Mouse (Mus musculus) T-cell, adult 2 months (primary cell): ENCODE measurements around the gene Tmem164.
A peak's percentile ranks its signal among the peaks of the same experiment; 100 is the strongest.
"Not testable (repeated sequence)": the region's sequence is repeated elsewhere in the genome, so short reads cannot be mapped to it uniquely, and the experiment has no call there.

Experiments used
- DNase-seq: peaks from one replicate; pipeline ENCODE4 v3.0.0; 2022; ENCODE audit warnings: low spot score

The Tmem164 gene

GRCm38 (mm10) chrX:142681056-142681615, at the start of gene Tmem164:
Tmem164 (plus strand) TSS chrX:142681406.
- peak; percentile 70 for DNase-seq

GRCm38 (mm10) chrX:142632990-142633389, 48.2 kb upstream of the Tmem164 start:
- not testable (repeated sequence) for DNase-seq

DNA sequence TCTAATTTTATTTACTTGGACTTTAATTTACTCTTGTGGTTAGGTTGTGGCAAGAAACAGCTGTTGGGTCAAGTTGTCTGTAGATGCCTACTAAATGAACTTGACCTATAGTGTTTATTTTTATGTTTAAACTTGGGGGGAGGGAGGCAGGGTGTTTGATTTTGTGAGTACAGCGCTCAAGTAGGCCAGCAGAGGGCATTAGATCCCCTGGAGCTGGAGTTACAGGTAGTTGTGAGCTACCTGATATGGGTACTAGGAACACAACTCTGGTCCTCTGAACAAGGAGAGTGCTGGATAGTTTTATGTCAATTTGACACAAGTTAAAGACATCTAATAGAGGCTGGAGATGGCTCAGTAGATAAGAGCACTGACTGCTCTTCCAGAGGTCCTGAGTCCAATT, 34.0 kb upstream of the Tmem164 start:
- no peak for DNase-seq

DNA sequence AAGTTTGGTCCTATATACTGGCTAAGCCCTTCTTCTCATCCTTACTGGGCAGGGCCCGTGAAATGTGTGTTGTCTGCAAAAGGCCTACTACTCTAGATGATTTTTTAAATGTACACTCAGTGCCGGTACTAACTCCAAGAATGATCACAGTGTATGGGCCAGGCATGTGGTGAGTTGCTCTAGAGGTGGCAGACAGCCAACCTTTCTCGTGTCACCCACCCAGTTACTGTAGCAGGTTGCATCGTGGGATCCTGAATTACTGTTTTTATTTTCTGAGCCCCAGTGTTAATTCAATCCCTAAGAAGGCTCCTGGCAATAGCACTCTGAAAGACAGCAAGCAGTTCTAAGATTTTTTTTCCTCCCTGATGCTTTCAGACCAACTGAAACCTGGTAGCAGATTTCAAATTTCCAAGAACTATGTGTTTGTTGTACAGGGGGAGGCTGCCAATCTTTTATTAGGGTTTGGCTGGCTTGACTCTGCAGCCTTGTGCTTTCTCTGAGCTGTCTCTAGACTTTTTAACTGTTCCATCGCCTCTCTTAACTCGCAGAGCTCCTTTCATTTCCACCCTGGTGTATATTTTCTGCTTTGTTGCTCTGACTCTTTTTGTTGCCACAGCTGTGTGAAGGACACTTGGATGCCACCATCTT, 31.0 kb upstream of the Tmem164 start:
- no peak for DNase-seq

DNA sequence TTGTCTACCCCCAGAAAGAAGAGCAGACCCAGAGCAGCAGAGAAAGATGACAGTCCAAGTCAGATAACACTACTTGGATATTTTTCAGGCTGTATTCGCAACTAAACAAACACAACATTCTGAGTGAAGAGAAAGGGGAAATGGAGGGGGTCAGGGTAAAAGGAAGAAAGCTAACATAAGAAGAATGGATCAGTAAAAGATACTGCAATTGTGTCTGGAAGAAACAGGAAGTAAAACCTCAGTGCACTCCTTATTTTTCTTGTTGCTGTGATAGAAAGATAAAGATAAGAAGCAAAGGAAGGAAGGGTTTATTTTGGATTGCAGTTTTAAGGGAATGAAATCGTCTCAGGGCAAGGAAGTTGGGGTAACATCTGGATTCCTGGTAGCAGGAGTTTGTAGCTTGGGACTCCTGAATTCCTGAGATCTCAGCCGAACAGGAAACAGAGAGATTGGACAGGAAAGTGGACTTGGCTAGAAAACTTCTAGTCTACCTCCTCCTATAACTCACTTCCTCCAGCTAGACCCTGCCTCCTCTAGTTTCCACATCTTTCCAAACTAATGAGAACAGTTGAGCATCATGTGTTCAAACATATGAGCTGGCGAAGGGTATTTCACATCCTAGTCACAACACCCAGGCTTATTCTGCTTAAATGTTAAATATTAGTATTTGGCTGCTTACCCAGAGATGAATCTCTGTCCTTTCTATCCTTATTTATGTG, 16.3 kb upstream of the Tmem164 start:
- no peak for DNase-seq

- no peak for DNase-seq
Observed at GRCm38 (mm10) chrX:142665423-142665805, 15.8 kb upstream of the Tmem164 start.

DNA sequence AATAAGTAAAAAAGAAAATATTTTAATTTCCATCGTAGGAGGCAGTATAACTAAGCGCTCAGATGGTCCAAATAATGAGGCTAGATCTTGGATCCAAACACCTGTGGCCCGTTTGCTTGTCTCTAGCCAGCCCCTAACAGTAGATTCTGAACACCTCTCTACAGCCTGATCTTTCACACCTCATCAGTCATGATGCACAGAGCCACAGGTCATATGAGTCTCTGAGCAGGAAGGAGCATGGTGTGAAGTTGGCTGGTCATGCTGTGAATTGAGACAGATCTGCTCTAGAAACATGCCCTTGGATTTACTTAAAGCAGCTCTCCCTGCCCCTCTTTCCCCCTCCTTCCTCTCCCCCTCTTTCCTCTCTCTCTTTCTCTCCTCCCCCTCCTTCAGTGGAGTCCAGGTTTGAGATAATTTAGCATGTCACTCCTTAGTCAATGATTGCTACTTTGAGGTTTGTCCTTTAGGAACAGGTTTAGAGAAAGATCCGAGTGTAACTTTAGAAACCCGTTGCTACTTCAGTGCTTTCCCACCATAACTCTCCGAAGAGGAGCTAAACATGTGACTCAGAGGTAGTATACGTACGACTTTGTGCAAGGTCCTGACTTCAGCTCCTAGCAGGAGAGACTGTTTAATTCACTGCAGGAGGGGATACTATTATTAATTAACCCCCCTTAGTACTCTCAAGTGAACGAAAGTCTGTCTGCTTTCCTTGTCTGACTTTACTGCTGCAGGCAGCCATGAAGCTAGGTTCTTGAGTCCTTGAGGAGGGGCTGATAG, 11.7 kb upstream of the Tmem164 start:
- DNase-seq, result no peak

DNA sequence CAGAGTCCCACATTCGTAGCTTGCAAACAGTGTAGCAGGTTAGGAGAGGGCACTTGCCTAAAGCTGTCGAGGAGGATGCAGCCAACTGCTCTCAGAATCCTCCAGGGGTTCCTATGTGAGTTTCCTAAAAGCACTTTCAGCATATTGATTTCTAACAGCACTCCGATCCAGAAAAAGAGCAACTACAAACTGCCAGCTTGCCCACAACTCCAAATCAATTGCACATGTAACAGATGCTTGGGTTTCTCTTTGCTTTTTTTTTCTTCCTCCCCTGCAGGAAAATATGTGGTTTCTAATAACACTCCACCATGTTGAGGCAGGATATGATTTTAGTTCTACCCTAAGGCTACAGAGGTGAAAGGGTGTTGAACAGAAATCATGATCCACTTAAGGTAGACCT, 11.1 kb upstream of the Tmem164 start:
- no peak for DNase-seq

DNA sequence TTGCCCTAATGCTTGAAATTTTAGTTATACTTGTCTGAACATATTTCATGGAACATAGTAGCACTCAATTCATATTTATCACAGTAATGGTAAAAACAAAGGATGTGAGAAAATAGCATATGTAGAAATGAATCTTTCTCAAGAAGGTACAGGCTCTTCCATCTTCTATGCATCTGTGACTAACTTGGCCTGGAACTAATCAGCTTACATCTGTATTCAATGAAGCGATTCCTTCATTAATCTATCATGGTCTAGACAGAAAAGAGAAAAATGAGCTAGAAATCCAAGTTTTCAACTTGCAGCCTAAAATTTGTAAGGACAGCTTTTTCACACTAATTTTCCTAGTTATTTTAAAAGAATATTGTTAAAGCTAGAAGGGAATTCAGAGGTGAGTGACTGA, 10.1 kb upstream of the Tmem164 start:
- no peak for DNase-seq

DNA sequence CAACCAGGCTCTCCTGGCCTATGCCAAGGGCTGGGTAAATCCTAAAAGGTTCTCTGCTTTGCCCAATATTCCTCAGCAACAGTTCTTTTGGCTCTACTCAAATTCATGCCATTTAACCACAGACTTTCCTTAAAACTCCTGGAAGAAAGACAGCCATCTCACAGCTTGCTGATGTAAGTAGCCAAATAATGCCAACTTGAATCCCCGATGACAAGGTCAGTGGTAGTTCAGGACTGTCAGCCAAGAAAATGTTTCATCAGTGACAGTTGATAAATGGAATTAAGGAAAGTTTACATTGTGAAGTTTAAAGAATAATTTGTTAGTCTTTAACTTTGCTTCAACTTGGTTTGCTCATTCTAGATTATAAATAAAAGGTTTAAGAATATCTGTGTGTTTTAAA, 8.5 kb upstream of the Tmem164 start:
- DNase-seq, result no peak

DNA sequence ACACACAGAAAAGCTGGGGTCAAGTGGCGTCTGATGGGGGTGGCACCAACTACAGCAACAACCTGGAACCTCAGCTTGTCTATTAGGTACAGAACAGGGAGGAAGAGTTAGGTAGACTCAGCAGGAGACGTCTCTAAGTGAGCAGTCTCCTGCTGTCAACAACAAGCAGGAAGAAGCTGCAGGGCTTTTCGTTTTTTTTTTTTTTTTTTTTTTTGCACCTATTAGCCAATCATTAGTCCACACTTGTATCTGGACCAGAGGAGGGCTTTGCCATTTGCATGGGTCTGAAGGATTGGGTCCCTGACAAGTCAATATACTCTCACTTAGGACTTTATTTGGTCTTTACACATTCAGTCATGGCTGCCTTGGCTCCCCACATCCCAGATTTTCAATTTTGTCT, 4.0 kb upstream of the Tmem164 start:
- no peak for DNase-seq

DNA sequence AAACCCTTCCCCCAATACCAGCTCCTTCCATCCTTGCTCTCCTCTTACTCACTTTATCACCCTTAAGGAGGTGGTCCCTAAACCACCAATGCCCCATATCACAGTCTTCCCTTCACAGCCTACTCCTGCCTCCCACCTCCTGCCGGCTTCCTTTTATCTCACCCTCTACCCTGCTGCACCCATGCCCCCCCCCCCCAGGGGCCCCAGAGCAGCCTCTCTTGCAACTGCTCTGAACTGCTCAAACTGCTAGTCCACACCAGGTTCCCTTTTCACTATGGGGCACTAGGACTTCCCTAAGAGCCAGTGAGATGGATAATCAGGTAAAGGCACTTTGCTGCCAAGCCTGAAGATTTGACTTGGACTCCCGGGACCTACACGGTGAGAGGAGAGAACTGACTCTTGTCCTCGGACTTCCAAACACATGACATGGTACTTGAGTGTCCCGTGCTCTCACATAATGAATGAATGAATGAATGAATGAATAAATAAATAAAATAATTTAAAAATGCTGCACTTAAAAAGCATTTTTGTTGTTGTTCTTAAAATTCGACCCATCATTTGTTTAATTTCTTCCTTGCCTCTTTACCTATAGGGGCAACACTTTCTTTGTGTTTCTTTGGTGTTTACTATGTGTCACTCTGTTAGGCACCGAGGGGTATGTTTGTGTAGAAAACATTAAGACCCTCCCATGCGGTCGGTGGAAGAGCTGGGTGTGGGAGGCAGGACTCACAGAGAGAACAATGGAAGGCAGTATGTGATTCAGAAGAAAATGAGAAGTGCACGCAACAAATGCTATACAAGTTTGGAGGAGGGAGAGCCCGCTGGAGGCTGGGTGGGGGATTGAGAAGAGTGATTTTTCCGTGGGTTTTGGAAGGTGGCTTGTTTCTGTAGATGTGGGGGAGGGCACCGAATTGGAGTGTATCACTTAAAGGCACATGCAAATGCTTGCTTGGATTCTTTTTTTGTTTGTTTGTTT, 2.4 kb upstream of the Tmem164 start:
- DNase-seq, result no peak

- no peak for DNase-seq
Observed at GRCm38 (mm10) chrX:142679502-142680250, 1.5 kb upstream of the Tmem164 start.

DNA sequence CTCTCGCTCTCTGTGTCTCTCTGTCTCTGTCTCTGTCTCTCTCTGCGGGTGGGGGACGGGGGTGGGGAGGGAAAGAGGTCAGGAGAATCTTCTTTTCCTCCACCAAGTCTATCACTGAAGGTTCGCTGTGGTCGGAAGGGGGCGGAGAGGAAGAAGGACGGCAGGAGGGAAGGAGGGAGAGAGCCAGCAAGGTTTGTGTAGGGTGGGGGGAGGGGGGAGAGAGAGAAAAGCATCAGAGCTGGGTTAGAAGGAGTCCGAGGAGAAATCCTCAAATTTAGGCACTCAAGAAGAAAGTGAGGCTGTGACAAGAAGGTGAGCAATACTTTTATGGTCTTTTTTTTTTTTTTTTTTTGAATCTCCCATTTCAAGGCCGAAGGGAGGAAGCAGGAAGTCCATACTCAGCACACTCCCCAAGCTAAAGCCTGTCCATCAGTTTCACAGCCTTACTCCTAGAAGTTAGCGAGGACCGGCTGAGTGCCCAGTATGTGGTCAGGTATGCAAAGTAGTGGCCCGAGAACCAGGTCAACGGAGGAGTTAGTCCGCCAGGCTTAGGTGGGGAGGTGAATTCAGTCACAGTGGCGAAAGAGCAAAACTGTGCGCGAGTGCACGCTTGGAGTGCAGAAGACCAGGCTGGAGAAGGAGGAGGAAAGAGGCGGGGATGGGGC, 683 bp upstream of the Tmem164 start:
- no peak for DNase-seq

DNA sequence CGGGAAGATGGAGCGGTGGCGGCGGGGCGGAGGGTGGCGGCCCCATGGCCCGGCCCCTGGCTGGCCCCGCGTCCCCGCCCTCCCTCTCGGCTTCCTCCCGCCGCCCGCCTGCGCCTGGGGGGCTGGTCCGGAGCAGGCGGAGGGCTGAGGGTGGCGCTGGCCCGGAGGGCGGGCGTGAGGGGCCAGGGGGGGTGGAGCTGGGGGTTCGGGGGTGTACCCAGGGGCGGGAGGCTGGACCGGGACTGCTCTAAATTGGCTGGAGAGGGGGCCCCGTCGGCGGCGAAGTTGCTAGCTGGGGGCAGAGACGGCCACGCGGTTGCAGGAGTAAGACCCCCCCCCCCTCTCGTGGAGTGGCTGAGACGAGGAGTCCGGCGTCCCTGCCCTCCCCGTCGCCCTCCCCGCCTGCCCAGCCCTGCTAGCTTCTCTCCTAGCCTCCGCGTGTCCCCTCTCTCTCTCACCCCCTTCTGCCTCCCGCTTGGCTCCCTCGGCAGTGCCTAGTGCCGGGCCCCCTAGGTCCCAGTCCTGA, 473 bp downstream of the Tmem164 start:
- no peak for DNase-seq

GRCm38 (mm10) chrX:142682176-142682820, 1.1 kb downstream of the Tmem164 start:
- peak; percentile 13 for DNase-seq

GRCm38 (mm10) chrX:142682990-142683389, 1.8 kb downstream of the Tmem164 start:
- DNase-seq, result no peak

GRCm38 (mm10) chrX:142684674-142685073, 3.5 kb downstream of the Tmem164 start:
- DNase-seq, result no peak

GRCm38 (mm10) chrX:142685676-142686075, 4.5 kb downstream of the Tmem164 start:
- DNase-seq, result no peak
